Mouse (Mus musculus): ENCODE results near the gene Dynll1. TPM values are rescaled to one million over a fixed set of nuclear protein-coding genes. Genes with fewer than 3 reads are reported as not detected.
"Not testable (repeated sequence)": the region's sequence is repeated elsewhere in the genome, so short reads cannot be mapped to it uniquely, and the experiment has no call there.

The Dynll1 gene
- total RNA-seq, 2 experiments from 2014 or later: 720 to 803 TPM

DNA sequence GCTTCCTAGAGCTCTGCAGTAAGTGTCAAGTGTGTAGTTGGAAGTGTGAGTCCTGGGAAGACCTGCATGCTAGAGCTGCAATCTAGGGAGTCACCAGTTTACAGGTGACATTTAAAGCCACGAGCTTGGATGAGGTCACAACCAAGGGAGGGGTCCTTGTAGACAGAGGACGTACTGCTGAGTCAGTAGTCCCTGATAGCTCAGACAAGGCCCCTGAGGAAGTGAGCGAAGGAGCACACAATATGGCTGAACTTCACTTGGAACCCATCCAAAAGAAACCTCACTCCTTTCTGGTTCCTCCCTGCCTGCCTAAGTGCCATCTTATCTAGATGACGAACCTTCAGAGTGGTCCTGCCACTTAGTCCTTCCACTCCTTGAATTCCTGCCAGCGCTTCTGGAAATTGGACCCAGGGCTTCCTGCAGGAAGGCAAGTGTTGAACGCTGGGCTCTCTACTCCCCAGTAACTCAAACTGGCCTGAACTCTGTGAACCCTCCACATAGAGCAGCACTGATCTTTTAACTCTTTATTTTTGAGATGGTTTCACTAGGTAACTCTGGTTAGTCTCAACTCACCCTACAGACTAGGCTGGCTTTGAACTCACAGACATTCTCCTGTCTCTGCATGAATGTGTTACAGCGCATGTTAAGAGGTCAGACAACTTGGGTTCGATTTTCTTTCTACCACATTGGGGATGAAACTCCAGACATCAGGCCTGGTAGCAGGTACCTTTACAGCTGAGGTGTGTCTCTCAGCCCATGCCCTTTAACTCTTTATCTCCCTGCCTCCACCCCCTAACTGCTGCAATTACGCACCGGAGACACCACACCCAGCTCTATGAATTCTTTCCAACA, 12.2 kb upstream of the Dynll1 start:
- no peak for DNase-seq (ENCODE audit: low spot score in 2 of 2)

DNA sequence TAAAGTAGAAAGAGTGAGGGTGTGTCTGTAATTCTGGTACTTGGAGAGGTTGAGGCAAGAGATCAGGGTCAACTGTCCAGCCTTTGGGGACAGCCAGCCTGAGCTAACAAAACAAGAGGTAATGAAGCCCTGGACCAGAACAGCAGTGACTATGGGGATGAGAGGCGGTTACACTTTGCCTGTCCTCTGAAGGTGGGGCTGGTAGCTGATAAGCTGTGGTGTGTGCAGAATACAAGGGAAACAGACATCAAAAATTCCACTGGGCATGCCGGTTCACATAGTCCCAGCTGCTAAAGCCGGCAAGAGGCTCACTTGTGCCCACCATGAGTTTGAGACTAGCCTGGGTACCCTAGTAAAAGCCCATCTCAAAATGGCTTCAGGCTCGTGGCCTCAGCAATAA, 11.6 kb upstream of the Dynll1 start:
- no peak for DNase-seq (ENCODE audit: low spot score in 2 of 2)

DNA sequence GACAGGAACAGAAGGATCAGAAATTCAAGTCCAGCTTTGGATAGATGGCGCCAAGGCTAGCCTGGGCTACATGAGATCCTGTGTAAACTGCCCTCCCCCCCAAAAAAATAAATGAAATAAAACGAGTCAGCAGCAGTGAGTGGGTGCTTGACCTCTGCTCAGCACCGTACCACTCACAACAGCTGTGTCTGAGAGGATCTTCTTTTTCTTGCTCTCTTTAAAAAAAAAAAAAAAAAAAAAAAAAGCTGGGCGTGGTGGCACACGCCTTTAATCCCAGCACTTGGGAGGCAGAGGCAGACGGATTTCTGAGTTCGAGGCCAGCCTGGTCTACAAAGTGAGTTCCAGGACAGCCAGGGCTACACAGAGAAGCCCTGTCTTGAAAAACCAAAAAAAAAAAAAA, 1.4 kb upstream of the Dynll1 start:
- not testable (repeated sequence) for DNase-seq (ENCODE audit: low spot score in 2 of 2)

DNA sequence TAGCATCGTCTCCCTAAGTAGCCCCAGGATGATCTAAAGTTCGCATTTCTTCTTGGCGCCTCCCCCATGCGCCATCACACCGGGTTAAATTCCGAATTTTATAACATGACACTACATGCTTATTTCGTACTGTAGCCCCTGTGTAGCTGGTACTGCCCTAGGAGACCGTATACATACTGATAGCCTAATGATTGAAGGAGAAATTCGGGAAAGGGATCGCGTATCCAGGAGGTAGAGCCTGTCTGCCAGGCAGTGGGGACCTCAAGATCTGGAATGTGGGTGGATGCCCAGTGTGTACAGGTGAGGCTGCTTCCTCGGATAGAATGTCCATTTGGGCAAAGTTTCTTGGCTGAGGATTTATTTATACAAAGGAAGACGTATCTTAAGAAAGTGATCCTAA, 816 bp upstream of the Dynll1 start:
- DNase-seq (ENCODE audit: low spot score in 2 of 2): no peak

DNA sequence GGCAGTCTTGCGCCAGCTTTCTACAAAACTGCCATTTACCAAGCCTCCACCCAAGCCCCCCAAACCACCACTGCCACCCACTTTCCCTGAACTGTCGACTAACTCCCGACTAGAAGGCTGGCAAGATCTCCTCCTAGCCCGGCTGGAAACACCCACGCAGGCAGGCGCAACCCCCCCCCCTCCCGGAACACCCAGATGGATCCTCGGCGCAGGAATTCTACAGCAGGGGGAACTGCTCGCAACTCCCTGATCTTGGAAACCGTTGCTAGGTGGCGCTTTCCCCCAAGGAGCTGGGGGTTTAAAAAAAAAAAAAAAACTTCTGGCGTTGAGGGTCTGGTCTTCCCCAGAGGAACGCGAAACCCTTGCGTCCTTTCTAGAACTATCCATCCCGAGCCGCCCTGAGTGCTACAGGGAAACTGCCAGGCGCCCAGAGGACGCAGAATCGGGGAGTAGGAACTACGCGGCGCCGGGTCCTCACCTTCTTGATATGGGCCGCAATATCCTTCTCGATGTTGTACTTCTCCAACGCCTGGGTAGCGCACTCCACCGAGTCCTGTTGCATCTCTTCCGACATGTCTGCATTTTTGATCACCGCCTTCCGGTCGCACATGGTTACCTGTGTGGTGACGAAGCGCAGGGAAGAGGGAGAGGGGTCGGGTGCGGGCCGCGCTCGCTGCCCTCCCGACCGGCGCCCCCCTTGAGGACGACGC, 609 bp downstream of the Dynll1 start:
- peak; percentile 67 to 69 for DNase-seq (ENCODE audit: low spot score in 2 of 2)

- no peak for DNase-seq (ENCODE audit: low spot score in 2 of 2)
Observed at GRCm38 (mm10) chr5:115296347-115296746, 4.5 kb downstream of the Dynll1 start.

DNA sequence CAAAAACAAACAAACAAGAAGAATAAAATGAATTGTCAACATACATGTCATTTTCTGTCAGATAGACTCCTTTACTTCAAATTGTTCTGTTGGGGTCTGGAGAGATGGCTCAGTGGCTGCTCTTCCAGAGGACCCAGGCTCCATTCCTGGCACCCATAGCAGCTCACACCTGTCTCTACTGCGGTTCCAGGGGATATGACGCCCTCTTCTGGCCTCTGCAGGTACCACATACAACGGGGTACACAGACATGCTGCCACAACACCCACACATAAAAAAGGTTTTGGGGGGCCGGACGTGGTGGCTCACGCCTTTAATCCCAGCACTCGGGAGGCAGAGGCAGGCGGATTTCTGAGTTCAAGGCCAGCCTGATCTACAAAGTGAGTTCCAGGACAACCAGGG, 6.6 kb downstream of the Dynll1 start:
- DNase-seq (ENCODE audit: low spot score in 2 of 2): no peak

DNA sequence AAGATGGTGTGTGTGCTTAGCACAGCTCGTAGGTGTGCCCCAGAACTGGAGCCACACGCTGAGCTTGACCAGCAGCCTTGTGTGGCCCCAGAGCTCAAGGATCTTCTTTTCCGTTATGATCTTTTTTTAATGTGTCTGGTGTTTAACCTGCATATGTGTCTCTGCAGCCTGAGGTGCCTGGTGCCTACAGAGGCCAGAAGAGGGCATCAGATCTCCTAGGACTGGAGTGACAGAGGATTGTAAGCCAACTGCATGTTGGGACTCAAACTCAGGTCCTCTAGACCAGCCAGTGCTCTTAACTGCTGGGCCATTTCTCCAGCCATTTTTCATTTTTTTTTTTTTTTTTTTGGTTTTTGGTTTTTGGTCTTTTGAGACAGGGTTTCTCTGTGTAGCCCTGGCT, 16.1 kb downstream of the Dynll1 start:
- no peak for DNase-seq (ENCODE audit: low spot score in 2 of 2)

- DNase-seq (ENCODE audit: low spot score in 2 of 2): no peak
Observed at GRCm38 (mm10) chr5:115280050-115280687, 20.6 kb downstream of the Dynll1 start.

DNA sequence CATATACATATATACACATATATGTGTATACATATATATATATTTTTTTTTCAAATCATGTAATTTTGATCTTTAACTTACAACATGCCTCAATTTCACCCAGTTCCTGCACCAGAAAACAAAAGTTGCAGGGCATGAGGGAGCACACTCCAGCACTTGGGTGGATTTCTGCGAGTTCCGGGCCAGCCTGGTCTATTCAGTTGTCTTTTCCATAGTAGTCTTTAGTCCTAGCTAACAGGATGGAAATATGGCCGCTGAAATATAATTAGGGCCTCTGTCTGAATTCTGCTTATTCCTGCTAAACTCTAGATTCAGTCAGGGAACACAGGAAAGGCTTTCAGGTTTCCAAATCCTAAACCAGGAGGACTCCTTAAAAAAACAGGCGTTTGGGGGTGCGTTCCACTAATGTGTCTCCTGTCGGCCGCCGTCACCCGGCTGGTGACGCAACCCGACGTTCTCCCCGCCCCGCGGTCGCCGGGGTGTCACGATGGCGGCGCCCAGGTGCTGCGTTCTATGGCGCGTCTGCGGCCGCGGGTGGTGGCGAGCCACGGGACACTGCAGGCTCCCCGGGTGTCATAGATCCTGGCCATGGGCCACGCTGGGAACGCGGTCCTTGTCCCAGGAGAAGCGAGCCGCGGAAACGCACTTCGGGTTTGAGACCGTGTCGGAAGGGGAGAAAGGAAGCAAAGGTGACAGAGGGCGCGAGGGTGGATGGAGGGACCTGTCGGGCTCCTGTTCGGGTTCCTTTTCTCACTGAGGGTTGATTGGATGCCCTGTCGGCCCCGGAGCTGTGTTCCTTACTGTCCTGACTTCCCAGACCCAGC, 21.4 kb downstream of the Dynll1 start, which contains the start of gene Coq5:
Gene Coq5 (plus strand): TSS at position 441 of the 824 bp plus-strand sequence.
- DNase-seq (ENCODE audit: low spot score in 2 of 2): peak; percentile 84 to 91

DNA sequence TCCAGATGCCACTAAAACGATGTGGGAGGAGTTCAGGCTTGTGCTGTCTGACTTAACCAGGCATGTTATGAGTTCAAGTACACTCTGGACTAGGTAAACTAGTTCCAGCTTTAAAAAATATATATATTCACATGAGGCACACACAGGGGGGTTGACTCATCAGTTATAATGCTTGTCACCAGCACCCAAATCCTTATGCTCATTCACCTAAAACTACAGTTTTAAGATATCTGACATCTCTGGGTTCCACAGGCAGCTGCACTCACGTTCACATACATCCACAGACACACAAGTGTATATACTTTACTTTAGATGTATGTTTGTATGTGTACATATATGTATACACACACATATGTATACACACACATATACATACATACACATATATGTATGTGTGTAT, 22.0 kb downstream of the Dynll1 start:
- DNase-seq (ENCODE audit: low spot score in 2 of 2): no peak

DNA sequence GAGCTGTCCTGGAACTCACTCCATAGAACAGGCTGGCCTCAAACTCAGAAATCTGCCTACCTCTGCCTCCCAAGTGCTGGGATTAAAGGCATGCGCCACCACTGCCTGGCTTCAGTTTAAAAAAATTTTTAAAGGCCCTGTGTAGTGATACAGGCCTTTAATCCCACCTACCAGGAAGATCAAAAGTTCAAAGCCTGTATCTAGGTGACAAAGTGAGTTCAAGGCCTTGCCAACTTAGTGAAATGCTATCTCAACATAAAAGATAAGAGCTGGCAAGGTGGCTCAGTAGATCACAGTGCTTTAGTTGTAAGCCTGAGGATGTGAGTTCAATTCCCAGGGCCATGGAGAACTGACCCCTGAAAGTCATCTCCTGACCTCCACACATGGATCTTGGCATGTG, 22.7 kb downstream of the Dynll1 start:
- no peak for DNase-seq (ENCODE audit: low spot score in 2 of 2)

DNA sequence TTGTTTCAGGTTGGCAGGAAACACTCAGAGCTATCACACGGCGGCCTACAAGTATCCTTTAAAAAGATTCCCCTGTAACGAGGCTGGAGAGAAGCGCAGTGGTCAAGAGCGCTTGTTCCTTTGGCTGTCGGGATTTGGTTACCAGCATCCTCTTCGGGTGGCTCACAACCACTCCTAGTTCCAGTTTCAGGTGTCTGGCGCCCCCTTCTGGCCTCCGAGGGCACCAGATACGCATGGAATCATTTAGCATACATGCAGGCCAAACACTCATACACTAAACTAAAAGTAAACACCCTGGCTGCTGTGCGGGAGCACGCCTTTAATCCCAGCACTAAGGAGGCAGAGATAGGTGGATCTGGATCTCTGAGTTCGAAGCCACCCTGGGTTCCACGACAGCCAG, 24.8 kb downstream of the Dynll1 start:
- no peak for DNase-seq (ENCODE audit: low spot score in 2 of 2)

DNA sequence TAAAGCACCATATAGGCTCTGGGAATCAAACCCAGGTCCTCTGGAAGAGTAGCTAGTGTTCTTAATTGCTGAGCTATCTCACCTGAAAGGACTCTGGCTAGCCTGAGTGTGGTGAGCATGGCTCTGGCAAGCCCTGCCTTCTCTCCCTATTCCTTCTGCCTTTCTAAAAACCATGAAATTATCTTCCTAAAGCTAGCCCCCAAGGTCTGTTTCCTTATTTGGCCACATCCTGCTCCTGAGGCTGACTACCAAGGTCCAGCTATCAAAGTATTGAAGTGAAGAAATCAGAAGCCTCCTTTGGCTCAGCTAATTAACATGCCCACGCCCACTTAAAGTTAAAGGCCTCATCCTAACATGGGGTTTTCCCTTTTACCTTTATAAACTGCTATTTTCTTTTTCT, 26.0 kb downstream of the Dynll1 start:
- no peak for DNase-seq (ENCODE audit: low spot score in 2 of 2)

DNA sequence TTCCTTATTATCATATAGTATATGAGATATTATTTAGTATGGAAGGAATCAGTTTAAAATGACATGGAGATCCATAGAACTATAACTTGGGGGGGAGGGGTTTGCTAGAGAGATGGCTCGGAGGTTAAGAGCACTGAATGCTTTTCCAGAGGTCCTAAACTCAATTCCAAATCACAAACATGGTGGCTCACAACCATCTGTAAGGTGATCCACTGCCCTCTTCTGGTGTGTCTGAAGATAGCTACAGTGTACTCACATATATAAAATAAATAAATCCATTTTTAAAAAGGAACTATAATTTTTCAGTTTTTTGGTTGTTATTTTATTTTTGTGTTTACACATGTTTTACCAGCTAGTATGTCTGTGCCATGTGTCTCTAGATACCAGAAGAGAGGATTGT, 26.4 kb downstream of the Dynll1 start:
- DNase-seq (ENCODE audit: low spot score in 2 of 2): no peak

DNA sequence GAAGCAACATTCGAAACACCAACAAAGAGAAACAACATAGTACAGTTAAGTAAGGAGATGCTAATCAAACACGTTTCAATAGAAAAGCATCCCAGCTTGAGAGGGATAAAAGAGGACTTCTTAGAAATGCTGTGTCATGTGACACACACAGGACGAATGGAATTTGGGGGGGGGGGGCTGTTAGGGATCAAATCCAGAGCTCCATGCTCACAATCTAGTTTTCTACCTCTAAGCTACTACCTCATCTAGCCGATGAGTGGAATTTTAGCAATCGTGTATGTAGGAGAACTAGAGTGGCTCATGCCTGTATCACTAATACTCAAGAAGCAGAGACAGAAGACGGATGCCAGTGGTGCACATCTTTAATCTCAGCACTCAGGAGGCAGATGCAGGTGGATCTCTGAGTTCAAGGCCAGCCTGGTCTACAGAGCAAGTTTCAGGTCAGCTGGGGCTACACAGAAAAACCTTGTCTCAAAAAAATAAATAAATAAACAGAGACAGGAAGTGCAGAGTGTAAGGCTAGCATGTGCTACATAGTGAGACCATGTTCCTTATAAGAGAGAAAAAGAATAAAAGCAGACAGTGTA, 27.2 kb downstream of the Dynll1 start:
- DNase-seq (ENCODE audit: low spot score in 2 of 2): no peak

GRCm38 (mm10) chr5:115272812-115273548, 27.8 kb downstream of the Dynll1 start, which contains the start of gene Rnf10:
Gene Rnf10 (minus strand): TSS chr5:115272898.
- peak; percentile 96 to 99 for DNase-seq (ENCODE audit: low spot score in 2 of 2)

DNA sequence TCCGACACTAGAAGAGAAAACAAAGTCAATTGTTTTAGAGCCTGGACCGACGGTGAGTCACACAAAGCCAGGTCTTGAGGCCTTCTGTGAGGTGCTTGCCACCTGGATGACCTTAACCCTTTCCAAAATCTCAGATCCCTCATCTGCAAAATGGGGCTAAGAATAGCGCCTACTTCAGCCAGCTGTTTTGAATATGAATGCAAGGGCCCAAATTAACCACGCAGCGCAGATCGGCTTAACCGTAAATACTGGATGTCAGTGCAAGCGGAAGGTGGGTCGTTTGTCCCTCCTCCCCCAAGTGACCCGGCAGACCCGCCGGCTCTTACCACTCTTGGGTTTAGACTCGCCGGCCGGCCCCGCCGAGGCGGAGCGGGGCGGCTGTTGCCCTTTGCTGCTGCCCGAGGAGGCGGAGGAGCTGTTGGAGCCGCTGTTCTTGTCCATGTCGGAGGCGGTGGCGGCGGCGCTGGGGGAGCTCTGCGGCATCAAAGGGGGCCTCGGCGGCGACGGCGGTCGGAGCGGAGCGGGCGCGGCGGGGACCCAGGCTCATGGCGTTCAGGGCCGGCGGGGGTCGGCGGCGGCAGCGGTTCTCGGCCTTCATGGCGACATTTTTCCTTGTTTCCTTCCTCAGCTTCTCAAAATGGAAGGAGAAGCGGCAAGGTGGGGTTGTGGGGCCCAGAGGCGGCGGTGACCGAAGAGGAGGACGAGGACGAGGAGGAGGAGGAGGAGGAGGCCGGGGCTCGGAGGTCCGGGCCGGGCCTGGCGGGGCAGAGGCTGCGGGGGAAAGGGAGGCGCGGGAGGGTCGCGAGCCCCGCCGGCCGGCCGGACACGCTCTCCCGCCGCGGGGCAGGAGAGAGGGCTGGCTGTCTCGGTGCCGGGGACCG, 28.6 kb downstream of the Dynll1 start:
- DNase-seq (ENCODE audit: low spot score in 2 of 2): no peak

DNA sequence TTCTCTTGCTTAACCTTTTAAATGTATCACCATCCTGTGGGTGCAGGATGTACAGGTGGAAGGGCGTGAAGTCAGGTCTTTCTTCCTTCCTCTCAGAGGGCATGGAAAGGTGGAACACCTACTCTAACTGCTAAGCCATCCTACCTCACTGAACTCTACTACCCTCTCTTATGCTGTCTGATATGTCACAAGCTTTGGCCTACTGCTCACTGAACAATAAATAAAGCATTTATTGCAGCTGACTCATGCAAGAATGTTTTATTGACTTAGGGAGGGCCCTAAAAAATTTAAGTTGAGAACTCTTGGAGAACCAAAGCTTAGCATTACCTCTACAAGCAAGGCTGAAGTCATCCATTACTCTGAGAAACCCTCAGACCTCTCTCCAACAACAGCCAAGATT, 30.8 kb downstream of the Dynll1 start:
- no peak for DNase-seq (ENCODE audit: low spot score in 2 of 2)

Data from layer of hippocampus, adult 18-20 months (tissue).